16 mouse cellular contexts compared by ENCODE assay signal in genomic region chr16:44149002-44149767, GRCm38 (mm10). TPM values are rescaled to one million over a fixed set of nuclear protein-coding genes. Genes with fewer than 3 reads are reported as not detected.
A peak's percentile ranks its signal among the peaks of the same experiment; 100 is the strongest.
DNase-seq lines count a peak whose midpoint lies in the region; ATAC-seq and TF ChIP-seq lines count a peak whose summit lies in the region.
"Had no signal": no experiment of that assay in that cellular context is flagged by ENCODE, and none has a peak within 500 bp of the region (broad histone marks: within the 10 kb centered on the region; RNA-seq: fewer than 3 reads in every experiment).

No protein-coding gene starts in this region.

- in situ Hi-C loops in Patski (cut with MboI; ENCODE audit: low pct_unique_long_range_greater_than_20kb), result loop anchor here (25.0 kb wide), 1 partner anchor 1013 kb away; the partner anchor contains the start of genes Atg3 and Slc35a5

- H3K9ac ChIP-seq in lung, postnatal 0 days (replicated peaks; ENCODE audit: low read depth), result no peak overlapping the region
- H3K9ac ChIP-seq: embryonic facial prominence, embryonic 13.5 days; forebrain, embryonic 12.5 days; limb, embryonic 13.5 days had no signal

- no peaks in the 10 kb centered on the region for H3K4me1 ChIP-seq in lung, postnatal 0 days (ENCODE audit: insufficient read depth, low read depth, low read length)
- H3K4me1 ChIP-seq: embryonic facial prominence, embryonic 13.5 days; forebrain, embryonic 12.5 days; limb, embryonic 13.5 days had no signal

- no peak for TF ChIP-seq EP300 in lung, postnatal 0 days (IDR thresholded peaks at IDR 0.05)

- 83% methylated on average over 1 of the region's 1 CpGs for WGBS in lung, postnatal 0 days

- POLR2A ChIA-PET in Patski (lab: Charles Lee), result no interaction called here

- no peak for DNase-seq in gastrocnemius, adult 2 months
- no peak for DNase-seq in gastrocnemius, postnatal 36 days
- DNase-seq in lung, postnatal 0 days (ENCODE audit: low spot score), result peak; percentile 38
- DNase-seq in lung, adult 18-20 months, result no peak
- no peak for DNase-seq in Patski (ENCODE audit: low read depth, low spot score)
- no peak for DNase-seq in right cerebral cortex, postnatal 10 days (ENCODE audit: low spot score in 2 of 2)
- no peak for DNase-seq in gastrocnemius, adult 18-20 months (ENCODE audit: low spot score)
- DNase-seq: B cell, adult 2 months; cerebellum, postnatal 10 days; heart, postnatal 10 days; kidney, postnatal 14 days; lung, postnatal 10 days had no signal

- ATAC-seq in lung, postnatal 0 days, result no peak
- ATAC-seq in Patski, result no peak
- ATAC-seq in neutrophil, adult 5-6 weeks (ENCODE audit: extremely low read depth, insufficient number of reproducible peaks, low FRiP score, poor library complexity, severe bottlenecking), result peak; percentile 41; the same call in 1 of the 2 replicates

- no peaks in the 10 kb centered on the region for H3K9me3 ChIP-seq in lung, postnatal 0 days (ENCODE audit: low read length)
- H3K9me3 ChIP-seq: embryonic facial prominence, embryonic 13.5 days; forebrain, embryonic 12.5 days; limb, embryonic 13.5 days had no signal

- H3K27me3 ChIP-seq in lung, postnatal 0 days (replicated peaks; ENCODE audit: insufficient read depth, low read length), result no peaks in the 10 kb centered on the region
- H3K27me3 ChIP-seq in Patski, result no peaks in the 10 kb centered on the region
- H3K27me3 ChIP-seq: embryonic facial prominence, embryonic 13.5 days; forebrain, embryonic 12.5 days; limb, embryonic 13.5 days had no signal

- intact Hi-C loops in gastrocnemius, adult 2 months (cut with DNase I), result loop anchor here (10.0 kb wide), 1 partner anchor 216 kb away; no protein-coding TSS in a partner anchor
- intact Hi-C loops in gastrocnemius, postnatal 36 days (cut with DNase I), result no loop called here

- H3K4me3 ChIP-seq in gastrocnemius, adult 2 months, result no peak overlapping the region
- H3K4me3 ChIP-seq in lung, postnatal 0 days (ENCODE audit: low read depth, low read length), result no peak overlapping the region
- H3K4me3 ChIP-seq: embryonic facial prominence, embryonic 13.5 days; forebrain, embryonic 12.5 days; limb, embryonic 13.5 days had no signal

- peak; percentile 61 for TF ChIP-seq CTCF in gastrocnemius, adult 2 months (IDR thresholded peaks at IDR 0.05)
- TF ChIP-seq CTCF in lung, postnatal 0 days (IDR thresholded peaks at IDR 0.05), result peak; percentile 52
- peak; percentile 34 for TF ChIP-seq CTCF in Patski (IDR thresholded peaks at IDR 0.05)

- H3K4me2 ChIP-seq in lung, postnatal 0 days (replicated peaks; ENCODE audit: low read depth, low read length), result no peak overlapping the region
- H3K4me2 ChIP-seq: embryonic facial prominence, embryonic 13.5 days; forebrain, embryonic 12.5 days; limb, embryonic 13.5 days had no signal

- H3K36me3 ChIP-seq in lung, postnatal 0 days (ENCODE audit: insufficient read depth, low read length), result no peaks in the 10 kb centered on the region
- H3K36me3 ChIP-seq: embryonic facial prominence, embryonic 13.5 days; forebrain, embryonic 12.5 days; limb, embryonic 13.5 days had no signal

- H3K27ac ChIP-seq in gastrocnemius, adult 2 months, result peak overlapping the region; percentile 4; the same call in 1 of the 2 replicates
- no peak overlapping the region for H3K27ac ChIP-seq in lung, postnatal 0 days (ENCODE audit: low read length)
- H3K27ac ChIP-seq: embryonic facial prominence, embryonic 13.5 days; forebrain, embryonic 12.5 days; limb, embryonic 13.5 days had no signal

- CTCF ChIA-PET in Patski (lab: Charles Lee), result interaction anchor here (0.8 to 1.4 kb wide), 3 partner anchors 7 to 29 kb away, joined by 3 read pairs; no protein-coding TSS in a partner anchor

RNA-seq across cellular contexts. Expression of gene Naa50, which starts 9.6 kb away (rescaled TPM):
- 100 to 1,000 TPM; 181 to 195 TPM for total RNA-seq in gastrocnemius, adult 2 months (2021)
- total RNA-seq in gastrocnemius, postnatal 36 days (2021), result 100 to 1,000 TPM; 161 to 167 TPM
- polyA plus RNA-seq in lung, postnatal 0 days (2015; fragmentation: Nextera tagmentation; extraction: Ambion mirVana), result 30.0 and 34.7 TPM in 2 replicates
- 73.3 TPM for polyA plus RNA-seq in Patski (2021)
- total RNA-seq in neutrophil, adult 5-6 weeks (2017), result 26.7 and 29.3 TPM in 2 replicates
- total RNA-seq in gastrocnemius, adult 18-20 months (2021), result 100 to 1,000 TPM; 183 to 237 TPM

RNA-seq across cellular contexts. Expression of gene Atp6v1a, which starts 9.7 kb away (rescaled TPM):
- 10 to 100 TPM; 17.0 to 20.1 TPM for total RNA-seq in gastrocnemius, adult 2 months (2021)
- 10 to 100 TPM; 20.5 to 21.6 TPM for total RNA-seq in gastrocnemius, postnatal 36 days (2021)
- 77.7 and 87.3 TPM in 2 replicates for polyA plus RNA-seq in lung, postnatal 0 days (2015; fragmentation: Nextera tagmentation; extraction: Ambion mirVana)
- polyA plus RNA-seq in Patski (2021), result 125 TPM
- 45.8 and 49.7 TPM in 2 replicates for total RNA-seq in neutrophil, adult 5-6 weeks (2017)
- 10 to 100 TPM; 19.1 to 30.1 TPM for total RNA-seq in gastrocnemius, adult 18-20 months (2021)

RNA-seq across cellular contexts. Expression of gene Usf3, which starts 23.9 kb away (rescaled TPM):
- total RNA-seq in gastrocnemius, adult 2 months (2021), result 10 to 100 TPM; 41.6 to 47.9 TPM
- total RNA-seq in gastrocnemius, postnatal 36 days (2021), result 10 to 100 TPM; 33.2 to 35.6 TPM
- 2.4 and 2.5 TPM in 2 replicates for polyA plus RNA-seq in lung, postnatal 0 days (2015; fragmentation: Nextera tagmentation; extraction: Ambion mirVana)
- polyA plus RNA-seq in Patski (2021), result 10.2 TPM
- total RNA-seq in neutrophil, adult 5-6 weeks (2017), result 33.9 and 38.1 TPM in 2 replicates
- total RNA-seq in gastrocnemius, adult 18-20 months (2021), result 10 to 100 TPM; 43.0 to 52.5 TPM
